Mouse (Mus musculus) heart, postnatal 0 days (tissue): ENCODE results near the gene Cmtm4.

ENCODE experiments used
- CTCF ChIP-seq: IDR thresholded peaks from 2 replicates; pipeline ENCODE4 v1.5.1; 2016; ENCODE audit warnings: antibody characterized with exemption, control low read depth, low read depth
- EP300 ChIP-seq: IDR thresholded peaks from 2 replicates; pipeline ENCODE4 v1.6.1; 2016; ENCODE audit warnings: antibody characterized with exemption, low read depth

DNA sequence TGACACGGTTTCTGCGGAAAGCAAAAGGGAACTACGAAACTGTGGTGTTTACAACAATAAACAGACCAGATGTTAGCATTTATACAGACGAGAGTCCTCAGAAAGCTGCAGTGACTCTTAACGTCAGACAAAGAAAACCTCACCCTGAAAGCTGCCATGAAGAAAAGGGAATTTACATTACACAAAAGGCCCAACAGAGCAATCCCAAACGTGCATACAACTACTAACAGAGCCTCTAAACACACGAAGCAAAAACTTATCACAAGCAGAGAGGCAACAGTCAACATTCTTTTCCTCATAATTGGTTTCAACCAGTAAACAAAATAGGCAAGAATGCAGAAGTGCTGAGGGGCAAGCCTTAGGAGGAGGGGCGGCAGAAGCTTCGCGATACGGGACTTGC, 18.9 kb downstream of the Cmtm4 start:
- TF ChIP-seq CTCF (no peak), EP300 (no peak)
